Mouse (Mus musculus): ENCODE measurements at regions not wholly inside any gene's neighbourhood (a gene's known extent, or its start where the extent isn't known, plus 50 kb on each side); places are given as distances from the start of the nearest gene placed in this dataset.
A peak's percentile ranks its signal among the peaks of the same experiment; 100 is the strongest.

DNA sequence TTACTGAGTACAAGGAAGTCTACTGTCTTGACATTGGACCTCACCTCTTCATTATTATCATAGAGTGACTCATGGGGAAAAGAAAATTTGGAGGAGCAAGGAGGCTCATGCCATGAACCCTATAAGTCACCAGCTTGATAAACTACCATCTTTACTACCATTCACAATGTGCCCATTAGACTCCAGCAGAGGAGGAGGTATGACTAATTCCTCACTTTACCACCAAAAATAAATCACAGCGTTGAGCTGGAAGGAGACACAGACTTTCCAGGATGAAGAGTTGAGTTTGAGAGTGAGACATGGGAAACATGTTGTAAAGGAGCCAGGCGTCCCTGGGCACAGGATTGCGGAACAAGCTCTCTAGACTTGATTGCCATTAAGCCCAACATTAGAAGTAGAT is 195.0 kb upstream of the Mctp2 start:
- no peak for DNase-seq (ENCODE audit: low read depth, low spot score)

- DNase-seq (ENCODE audit: low read depth, low spot score) = no peak
These were observed 197.3 kb upstream of the Mctp2 start for GRCm38 (mm10) chr7:72503756-72504155.

DNA sequence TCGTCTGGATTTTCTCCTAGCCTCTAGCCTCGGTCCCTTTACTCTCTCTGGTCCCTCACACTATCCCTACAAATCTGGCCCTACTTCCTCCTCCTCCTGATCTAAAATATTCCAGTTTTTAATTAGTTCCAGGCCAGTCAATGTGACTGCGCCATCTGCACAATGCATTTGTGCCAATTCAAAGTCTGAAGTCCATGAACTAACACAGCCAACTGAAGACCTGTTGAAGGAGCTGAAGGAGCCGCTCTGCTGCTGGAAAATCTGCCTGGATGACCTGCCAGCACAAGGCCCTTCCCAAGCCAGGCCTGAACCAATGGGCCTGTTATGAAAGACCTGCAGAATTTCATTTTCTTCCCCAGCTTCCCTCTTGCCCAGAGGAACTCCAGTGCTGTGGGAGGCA is 197.9 kb upstream of the Mctp2 start:
- peak; percentile 24 for DNase-seq (ENCODE audit: low read depth, low spot score)

DNA sequence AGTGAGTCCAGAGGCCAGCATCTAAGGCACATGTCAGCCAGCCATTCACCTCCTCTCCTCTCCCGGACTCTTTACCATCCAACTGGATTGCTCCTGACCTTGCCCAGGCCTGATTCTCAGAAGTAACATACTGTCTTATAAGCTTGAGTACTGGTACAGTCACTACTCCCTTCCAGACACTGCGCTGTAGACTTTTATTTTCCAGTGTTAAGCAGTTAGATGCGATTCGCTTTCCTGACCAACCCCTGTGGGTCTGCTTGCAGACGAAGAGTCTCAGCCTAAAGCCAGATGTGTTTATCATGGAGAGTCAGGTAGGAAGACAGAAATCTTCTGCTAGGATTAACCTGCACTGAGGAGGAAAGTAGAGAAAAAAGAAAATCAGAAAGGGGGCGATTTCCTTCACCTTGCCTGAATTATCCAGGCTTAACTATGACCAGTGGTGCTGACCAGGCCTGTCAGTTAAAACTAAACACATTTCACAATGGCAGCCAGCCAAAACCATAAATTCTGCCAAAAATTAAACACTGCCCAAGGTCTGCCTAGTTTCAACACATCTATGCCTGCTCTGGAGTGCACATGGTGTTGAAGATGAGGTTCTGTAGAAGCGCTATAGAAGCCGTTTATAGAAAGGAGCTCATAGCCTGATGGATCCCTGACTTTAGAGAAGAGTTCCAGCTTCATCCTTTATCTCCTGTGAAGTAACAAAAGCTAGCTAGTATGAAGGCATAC is 199.5 kb upstream of the Mctp2 start:
- no peak for DNase-seq (ENCODE audit: low read depth, low spot score)

DNA sequence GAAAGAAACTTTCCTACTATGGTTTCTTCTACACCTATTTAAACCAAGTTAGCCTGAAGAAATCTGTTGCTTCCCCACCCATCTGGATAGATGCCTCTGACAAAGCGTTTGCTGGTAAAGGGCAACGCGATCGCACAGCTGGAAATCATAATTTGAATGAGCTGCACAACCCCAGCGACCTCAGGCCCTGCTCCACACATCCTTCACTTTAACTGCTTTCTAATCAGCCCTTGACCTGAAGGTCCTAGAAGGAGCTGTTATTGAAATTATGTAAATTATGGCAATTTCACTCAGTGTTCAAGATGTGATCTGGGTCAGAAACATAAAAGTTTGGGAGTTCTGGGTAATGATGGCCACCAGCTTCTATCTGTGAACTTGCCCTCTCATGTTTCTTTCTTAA is 201.5 kb upstream of the Mctp2 start:
- DNase-seq (ENCODE audit: low read depth, low spot score) = no peak

GRCm38 (mm10) chr7:72510116-72510515 is 203.7 kb upstream of the Mctp2 start:
- no peak for DNase-seq (ENCODE audit: low read depth, low spot score)

GRCm38 (mm10) chr7:72513446-72513845 is 207.0 kb upstream of the Mctp2 start:
- DNase-seq (ENCODE audit: low read depth, low spot score) = no peak

GRCm38 (mm10) chr7:72514851-72515250 is 208.4 kb upstream of the Mctp2 start:
- DNase-seq (ENCODE audit: low read depth, low spot score) = no peak

- no peak for DNase-seq (ENCODE audit: low read depth, low spot score)
These were observed 212.1 kb upstream of the Mctp2 start for GRCm38 (mm10) chr7:72518421-72518972.

DNA sequence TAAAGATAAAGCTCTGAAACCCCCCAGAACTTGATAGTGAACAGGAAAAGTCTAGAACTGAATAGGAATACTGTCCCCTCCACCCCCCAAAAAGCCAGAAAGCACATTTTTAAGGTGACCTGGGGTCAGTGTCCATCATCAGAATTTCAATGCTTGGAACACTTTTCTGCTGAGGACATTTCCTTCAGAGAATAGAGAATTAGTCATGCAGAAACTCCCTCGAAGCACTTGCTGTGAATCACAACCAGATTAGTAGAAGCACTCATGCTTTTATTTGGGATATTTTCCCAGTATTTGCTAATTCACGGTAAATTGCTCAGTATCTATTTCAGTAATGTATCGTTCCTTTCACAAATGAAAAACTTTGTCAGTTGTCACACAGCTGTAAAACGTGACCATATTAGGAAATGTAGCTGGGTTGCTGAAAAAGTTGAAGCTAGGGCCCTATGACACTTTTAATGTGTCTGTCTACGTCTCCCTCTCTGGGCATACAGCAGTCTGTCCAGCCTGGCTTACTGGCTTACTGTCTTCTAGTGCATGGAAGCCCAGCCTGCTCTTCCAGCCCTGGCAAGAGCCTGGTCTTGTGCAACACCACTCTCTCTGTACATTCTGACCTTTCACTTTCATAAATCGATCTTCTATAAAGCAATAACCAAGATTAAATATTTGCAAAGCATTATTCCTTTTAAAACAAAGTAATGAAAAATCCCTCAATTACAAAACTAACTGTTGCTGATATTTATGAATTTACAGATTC is 213.1 kb upstream of the Mctp2 start:
- DNase-seq (ENCODE audit: low read depth, low spot score) = no peak

DNA sequence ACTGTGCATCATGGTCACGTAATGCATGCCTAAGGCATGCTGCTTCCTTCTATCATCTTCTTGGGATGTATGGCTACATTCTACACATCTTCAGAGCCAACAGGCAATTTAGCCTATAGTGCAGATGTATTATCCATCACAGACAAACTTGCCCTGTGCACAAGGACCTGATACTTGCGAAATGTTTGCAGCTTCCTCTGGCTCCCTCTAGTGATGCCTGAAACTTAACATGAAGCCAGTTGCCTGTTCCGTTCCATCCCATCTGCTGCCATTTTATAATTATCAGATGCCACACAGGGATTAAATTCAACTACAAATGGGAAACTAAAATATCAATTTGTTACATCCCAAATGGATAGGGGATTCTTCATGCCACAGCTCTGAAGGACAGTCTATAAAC is 222.5 kb upstream of the Mctp2 start:
- DNase-seq (ENCODE audit: low read depth, low spot score) = no peak

GRCm38 (mm10) chr7:72538288-72538687 is 231.9 kb upstream of the Mctp2 start:
- no peak for DNase-seq (ENCODE audit: low read depth, low spot score)

- DNase-seq (ENCODE audit: low read depth, low spot score) = no peak
These were observed 233.5 kb upstream of the Mctp2 start for GRCm38 (mm10) chr7:72539915-72540314.

- DNase-seq (ENCODE audit: low read depth, low spot score) = peak; percentile 18
These were observed 235.4 kb upstream of the Mctp2 start for GRCm38 (mm10) chr7:72541521-72542478.

DNA sequence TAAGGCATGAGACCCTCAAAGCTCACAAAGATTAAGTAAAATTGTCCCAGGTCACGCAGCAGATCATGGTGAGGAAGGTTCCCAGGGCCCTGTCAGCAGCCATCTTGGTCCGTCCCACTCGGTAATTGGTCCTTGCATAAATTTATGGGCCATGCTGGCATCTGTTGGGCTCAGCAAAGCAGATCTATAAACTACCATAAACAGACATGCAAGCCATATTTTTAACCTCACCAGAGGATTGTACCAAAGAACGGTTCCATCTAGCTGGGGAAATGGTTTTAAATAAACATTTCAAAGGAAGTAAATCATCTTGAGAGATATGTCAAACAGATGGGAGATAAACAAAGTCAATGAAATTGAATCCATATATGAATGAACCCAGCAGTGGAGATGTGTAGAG is 237.1 kb upstream of the Mctp2 start:
- DNase-seq (ENCODE audit: low read depth, low spot score) = no peak

GRCm38 (mm10) chr7:72543946-72544345 is 237.5 kb upstream of the Mctp2 start:
- DNase-seq (ENCODE audit: low read depth, low spot score) = no peak

- no peak for DNase-seq (ENCODE audit: low read depth, low spot score)
These were observed 261.0 kb upstream of the Mctp2 start for GRCm38 (mm10) chr7:72567378-72567777.

DNA sequence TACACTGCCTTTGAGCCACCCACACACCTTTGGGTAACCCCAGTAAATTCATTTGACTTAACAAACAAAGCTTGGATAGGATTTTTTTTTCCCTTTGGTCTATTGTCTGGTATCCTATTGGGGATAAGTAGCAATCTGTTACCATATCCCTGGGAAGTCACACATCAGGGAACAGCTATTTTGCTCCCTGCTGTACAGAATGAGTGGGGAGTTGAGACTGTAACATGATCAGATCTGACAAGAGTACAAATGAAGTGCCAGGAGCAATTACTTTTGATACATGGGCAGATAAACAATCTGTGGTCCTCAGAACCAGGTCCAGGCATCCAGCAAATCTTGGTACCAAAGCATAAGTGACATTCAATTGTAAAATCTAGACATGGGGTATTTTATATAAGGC is 262.8 kb upstream of the Mctp2 start:
- DNase-seq (ENCODE audit: low read depth, low spot score) = no peak

- DNase-seq (ENCODE audit: low read depth, low spot score) = no peak
These were observed 267.9 kb upstream of the Mctp2 start for GRCm38 (mm10) chr7:72574316-72574715.

- DNase-seq (ENCODE audit: low read depth, low spot score) = no peak
These were observed 278.0 kb upstream of the Mctp2 start for GRCm38 (mm10) chr7:72584427-72584826.

GRCm38 (mm10) chr7:72589241-72589668 is 282.8 kb upstream of the Mctp2 start:
- no peak for DNase-seq (ENCODE audit: low read depth, low spot score)

Data from brain, embryonic 18.5 days (tissue).